Mouse (Mus musculus) spleen, postnatal 14 days (tissue): Measurements from ENCODE around the gene Enox1.
"Not testable (repeated sequence)": the region's sequence is repeated elsewhere in the genome, so short reads cannot be mapped to it uniquely, and the experiment has no call there.

Experiments
- DNase-seq, 2 experiments: peaks; one replicate each; pipeline ENCODE4 v3.0.0; 2021 to 2022; ENCODE audit warnings: low spot score in 2 of 2

Enox1 gene

GRCm38 (mm10) chr14:77156222-77156910 is at the start of gene Enox1:
Gene Enox1, plus strand, starts transcription at chr14:77156763.
- no peak for DNase-seq

GRCm38 (mm10) chr14:77110622-77111021 is 45.9 kb upstream of the Enox1 start:
- DNase-seq = not testable (repeated sequence)

GRCm38 (mm10) chr14:77130612-77131011 is 26.0 kb upstream of the Enox1 start:
- no peak for DNase-seq

- no peak for DNase-seq
These were observed 19.6 kb upstream of the Enox1 start for GRCm38 (mm10) chr14:77136936-77137335.

GRCm38 (mm10) chr14:77141324-77142282 is 15.0 kb upstream of the Enox1 start:
- peak in 1 of 2 experiments; percentile 56 for DNase-seq

GRCm38 (mm10) chr14:77145103-77145502 is 11.5 kb upstream of the Enox1 start:
- DNase-seq = no peak

- no peak for DNase-seq
These were observed 8.9 kb upstream of the Enox1 start for GRCm38 (mm10) chr14:77147635-77148034.

- no peak for DNase-seq
These were observed 6.0 kb upstream of the Enox1 start for GRCm38 (mm10) chr14:77150556-77150955.

GRCm38 (mm10) chr14:77151431-77151830 is 5.1 kb upstream of the Enox1 start:
- DNase-seq = no peak

GRCm38 (mm10) chr14:77156911-77157504 is 445 bp downstream of the Enox1 start:
- DNase-seq = no peak

GRCm38 (mm10) chr14:77157505-77157911 is 945 bp downstream of the Enox1 start:
- no peak for DNase-seq

GRCm38 (mm10) chr14:77159397-77159796 is 2.8 kb downstream of the Enox1 start:
- DNase-seq = no peak

- DNase-seq = no peak
These were observed 5.9 kb downstream of the Enox1 start for GRCm38 (mm10) chr14:77162496-77162895.

GRCm38 (mm10) chr14:77164396-77164795 is 7.8 kb downstream of the Enox1 start:
- DNase-seq = no peak

GRCm38 (mm10) chr14:77168161-77168560 is 11.6 kb downstream of the Enox1 start:
- no peak for DNase-seq

- DNase-seq = no peak
These were observed 17.9 kb downstream of the Enox1 start for GRCm38 (mm10) chr14:77174491-77174890.

GRCm38 (mm10) chr14:77174931-77175330 is 18.4 kb downstream of the Enox1 start:
- no peak for DNase-seq

GRCm38 (mm10) chr14:77180241-77180640 is 23.7 kb downstream of the Enox1 start:
- DNase-seq = no peak

GRCm38 (mm10) chr14:77180753-77181374 is 24.3 kb downstream of the Enox1 start:
- no peak for DNase-seq

- DNase-seq = no peak
These were observed 26.9 kb downstream of the Enox1 start for GRCm38 (mm10) chr14:77183491-77183890.

GRCm38 (mm10) chr14:77190158-77190557 is 33.6 kb downstream of the Enox1 start:
- DNase-seq = no peak
